Mouse (Mus musculus) adrenal gland, postnatal 10 days (tissue): ENCODE measurements around the gene Capn7. TPM values are rescaled to one million over a fixed set of nuclear protein-coding genes. Genes with fewer than 3 reads are reported as not detected.

ENCODE experiments used
- DNase-seq: peaks from one replicate; pipeline ENCODE4 v3.0.0; 2021; ENCODE audit warnings: mixed read lengths
- total RNA-seq, 2 experiments: library from RNA; stranded (reverse); gene quantifications; 2 replicates each; pipeline ENCODE4 v1.2.3; 2021

The Capn7 gene
- total RNA-seq, 2 experiments from 2014 or later = 33.7 to 40.9 TPM

DNA sequence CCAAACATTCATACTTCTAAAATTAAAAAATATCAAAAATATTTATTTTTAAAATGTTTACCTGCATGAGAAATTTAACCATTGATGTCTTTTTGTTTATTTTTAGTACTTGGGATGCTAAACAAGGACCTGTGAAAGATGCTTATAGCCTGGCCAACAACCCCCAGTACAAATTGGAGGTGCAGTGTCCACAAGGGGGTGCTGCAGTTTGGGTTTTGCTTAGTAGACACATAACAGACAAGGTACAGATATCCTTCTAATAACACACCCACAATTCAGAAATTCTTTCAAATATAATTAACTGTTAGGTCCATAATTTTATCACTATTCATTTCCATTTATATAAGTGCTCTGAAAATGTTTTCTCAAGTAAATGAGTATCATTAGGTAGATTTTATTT lies 28.9 kb downstream of the Capn7 start:
- peak; percentile 87 for DNase-seq

DNA sequence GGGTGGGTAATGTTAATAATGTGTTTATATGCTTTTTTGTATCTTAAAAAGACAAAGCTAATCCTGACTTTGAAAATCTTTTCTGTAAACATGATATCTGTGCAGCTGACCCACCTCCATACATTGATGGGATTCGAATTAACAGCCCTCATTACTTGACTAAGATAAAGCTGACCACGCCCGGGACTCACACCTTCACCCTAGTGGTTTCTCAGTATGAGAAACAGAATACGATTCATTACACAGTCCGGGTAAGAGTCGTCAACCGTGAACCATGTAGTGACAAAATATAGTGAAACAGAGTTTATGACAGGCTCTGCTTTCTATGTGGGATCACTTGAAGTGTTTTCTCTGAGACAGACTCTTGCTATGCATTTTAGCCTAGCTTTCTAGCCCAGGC lies 31.5 kb downstream of the Capn7 start:
- no peak for DNase-seq

- DNase-seq = no peak
Measured at GRCm38 (mm10) chr14:31369377-31369776, 32.9 kb downstream of the Capn7 start.

- no peak for DNase-seq
Measured at GRCm38 (mm10) chr14:31374390-31374789, 38.0 kb downstream of the Capn7 start.

GRCm38 (mm10) chr14:31376331-31376730 lies 39.9 kb downstream of the Capn7 start:
- DNase-seq = no peak

DNA sequence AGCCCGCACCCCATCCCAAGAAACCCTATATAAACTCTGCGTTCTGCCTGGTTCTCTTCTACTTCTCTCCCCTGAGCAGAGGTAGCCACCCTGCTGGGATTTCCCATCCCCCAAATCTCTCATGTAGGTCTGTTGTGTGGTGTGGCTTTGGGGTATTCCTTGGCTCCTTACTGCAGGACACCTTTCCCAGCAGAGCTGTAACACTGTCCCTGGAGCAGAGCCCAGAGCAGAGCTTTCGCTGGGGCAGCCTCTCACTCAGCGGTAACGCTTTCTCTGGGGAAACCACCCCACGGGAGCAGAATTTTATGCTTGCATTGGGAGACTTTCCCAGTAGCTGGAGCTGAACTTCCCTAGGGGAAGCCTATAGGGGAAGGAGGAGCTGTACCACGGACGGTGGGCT lies 45.8 kb downstream of the Capn7 start:
- peak; percentile 44 for DNase-seq

- no peak for DNase-seq
Measured at GRCm38 (mm10) chr14:31383470-31384050, 47.1 kb downstream of the Capn7 start.

GRCm38 (mm10) chr14:31384366-31385323 lies 48.2 kb downstream of the Capn7 start:
- peak; percentile 86 for DNase-seq

DNA sequence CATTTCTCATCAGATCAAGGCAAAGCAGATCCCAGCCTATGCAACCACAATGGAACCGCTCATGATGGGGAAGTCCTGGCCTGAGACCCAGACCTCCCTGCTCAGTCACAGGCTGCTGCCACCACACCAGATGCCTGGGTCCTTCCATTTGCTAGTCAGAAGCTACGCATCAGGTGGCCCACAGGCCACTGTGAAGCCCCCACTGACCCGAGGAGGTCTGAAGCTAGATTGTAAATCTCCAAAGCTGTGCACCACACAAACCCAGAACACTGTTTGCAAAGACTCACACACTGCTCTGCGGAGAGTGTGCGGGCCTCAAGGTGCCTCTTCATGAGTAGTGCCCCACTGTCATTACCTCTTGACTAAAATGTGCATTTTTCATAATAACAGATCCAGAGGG lies 49.0 kb downstream of the Capn7 start:
- peak; percentile 11 for DNase-seq

- DNase-seq = peak; percentile 89
Measured at GRCm38 (mm10) chr14:31385977-31386697, 49.7 kb downstream of the Capn7 start.

- DNase-seq = peak; percentile 31
Measured at GRCm38 (mm10) chr14:31387301-31387981, 51.0 kb downstream of the Capn7 start.

- no peak for DNase-seq
Measured at GRCm38 (mm10) chr14:31388086-31388872, 51.8 kb downstream of the Capn7 start.

DNA sequence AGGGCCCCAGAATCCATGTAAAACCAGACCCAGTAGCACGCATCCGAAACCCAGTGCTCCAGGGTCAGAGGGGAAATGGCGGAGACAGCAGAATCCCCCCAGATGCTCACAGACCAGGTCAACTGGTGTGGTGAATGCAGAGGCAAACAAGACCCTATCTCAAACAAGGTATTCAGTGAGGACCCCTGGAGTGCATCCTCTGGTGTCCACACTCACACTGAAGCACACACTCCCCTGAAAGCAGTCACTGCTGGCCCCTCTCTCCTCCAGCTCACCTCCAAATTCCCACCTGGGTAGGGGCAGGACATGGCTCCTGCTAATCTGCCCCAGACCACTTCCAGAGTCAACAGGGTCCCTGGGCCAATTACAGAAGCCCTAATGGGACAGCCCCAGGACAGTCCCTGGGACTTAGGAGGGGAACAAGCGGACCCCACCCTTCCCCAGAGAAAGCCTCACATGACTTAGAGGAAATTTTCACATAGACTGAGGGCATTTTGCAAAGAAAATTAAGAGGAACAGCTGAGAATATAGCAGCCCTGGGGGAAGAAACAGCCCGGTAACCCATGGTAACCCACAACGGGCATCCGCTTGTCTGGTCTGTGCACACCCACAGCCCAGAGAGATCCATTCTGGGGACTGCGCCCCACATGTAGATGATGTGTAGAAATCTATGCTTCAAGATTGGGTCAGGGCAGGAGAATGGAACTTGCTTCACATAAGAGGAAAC lies 53.1 kb downstream of the Capn7 start:
- DNase-seq = no peak

GRCm38 (mm10) chr14:31392300-31392699 lies 55.9 kb downstream of the Capn7 start:
- DNase-seq = no peak

DNA sequence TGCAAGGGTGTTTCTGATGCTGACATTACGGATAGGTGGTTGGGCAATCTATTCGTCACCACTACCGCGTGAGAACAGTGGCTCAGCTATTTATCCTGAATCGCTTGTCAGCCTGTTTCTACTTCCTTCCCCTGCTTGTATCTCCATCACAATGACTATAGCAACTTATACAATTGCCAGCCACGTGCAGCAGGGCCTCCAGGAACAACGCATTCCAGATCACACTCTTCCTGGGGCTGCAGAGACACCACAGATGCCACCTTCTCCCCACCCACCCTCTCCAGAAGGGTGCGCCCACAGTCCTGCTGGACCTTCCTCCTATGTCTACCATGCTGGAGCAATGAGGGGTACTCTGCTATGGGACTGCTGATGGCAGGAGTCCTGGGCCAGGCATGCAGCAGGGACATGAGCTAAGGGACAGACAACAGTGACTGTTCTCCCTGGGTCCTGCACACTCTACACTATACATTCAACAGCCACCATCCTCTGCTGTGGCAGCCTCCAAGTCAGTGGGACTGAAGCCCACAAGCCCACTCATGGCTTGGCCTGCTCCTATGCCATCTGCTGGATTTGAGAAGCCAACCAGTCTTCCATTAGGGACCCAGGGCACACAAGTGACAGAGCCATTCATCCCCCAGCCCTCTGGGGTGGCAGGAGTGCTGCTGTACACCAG lies 56.6 kb downstream of the Capn7 start:
- no peak for DNase-seq

GRCm38 (mm10) chr14:31393546-31393890 lies 57.1 kb downstream of the Capn7 start:
- no peak for DNase-seq

- peak; percentile 78 for DNase-seq
Measured at GRCm38 (mm10) chr14:31393936-31394630, 57.6 kb downstream of the Capn7 start.

DNA sequence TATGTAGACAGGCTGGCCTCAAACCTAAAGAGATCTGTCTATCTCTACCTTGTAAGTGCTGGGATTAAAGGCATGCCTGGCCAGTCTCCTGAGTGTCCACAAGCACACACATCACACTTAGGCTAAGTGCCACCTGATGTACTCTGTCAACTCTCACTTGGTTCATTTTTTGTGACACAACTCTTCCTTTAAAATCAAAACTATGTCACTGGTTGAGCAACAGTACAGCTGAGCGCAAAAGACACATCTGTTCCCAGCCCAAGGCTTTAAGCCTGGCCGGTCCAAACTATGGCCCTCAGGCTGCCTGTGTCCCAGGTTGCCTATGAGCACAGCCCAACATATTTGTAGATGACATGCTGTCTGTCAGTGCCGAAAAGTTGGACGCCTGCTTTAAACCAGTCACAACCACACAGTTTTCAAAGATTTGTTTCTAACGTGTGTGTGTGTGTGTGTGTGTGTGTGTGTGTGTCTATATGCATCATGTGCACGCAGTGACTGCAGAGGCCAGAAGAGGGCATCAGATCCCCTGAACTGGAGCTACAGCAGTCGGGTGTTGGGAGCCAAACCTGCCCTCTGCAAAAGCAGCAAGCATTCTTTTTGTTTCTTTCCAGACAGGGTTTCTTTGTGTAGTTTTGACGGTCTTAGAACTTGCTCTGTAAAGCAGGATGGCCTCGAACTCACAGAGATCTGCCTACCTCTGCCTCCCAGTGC lies 58.5 kb downstream of the Capn7 start:
- DNase-seq = no peak

DNA sequence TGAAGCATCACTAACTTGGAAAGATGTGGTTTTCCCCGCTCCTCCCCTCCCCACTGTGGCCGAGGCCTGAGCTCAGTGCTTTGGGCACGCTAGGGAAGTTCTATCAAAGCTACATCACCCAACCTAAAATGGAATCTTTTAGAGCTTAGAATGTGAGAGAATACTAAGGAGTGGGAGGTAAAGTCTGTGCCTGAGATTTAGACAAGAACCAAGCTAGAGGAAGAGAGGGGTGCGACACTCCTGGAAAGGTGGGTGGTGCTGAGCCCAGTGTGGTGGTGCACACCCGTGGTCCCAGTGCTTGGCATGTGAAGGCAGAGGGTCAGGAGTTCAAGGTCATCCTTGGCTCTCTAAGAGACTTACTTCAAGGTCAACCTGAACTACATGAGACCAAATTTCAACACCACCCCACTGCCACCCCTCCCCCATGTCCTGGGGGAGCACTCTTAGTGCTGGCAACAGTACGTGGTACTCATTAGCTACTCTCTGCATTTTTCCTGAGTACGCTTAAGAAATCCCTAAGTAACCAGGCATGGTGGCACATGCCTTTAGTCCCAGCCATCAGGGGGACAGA lies 59.3 kb downstream of the Capn7 start:
- DNase-seq = peak; percentile 72
